Mouse (Mus musculus) forebrain, embryonic 11.5 days (tissue): Measurements from ENCODE around the gene Msl1. TPM values are rescaled to one million over a fixed set of nuclear protein-coding genes. Genes with fewer than 3 reads are reported as not detected.

Source experiments
- ATAC-seq: fragments of 200-750 bp; cut with Nextera tagmentation; replicated peaks from 2 replicates; pipeline ENCODE4 v1.8.0; 2017; ENCODE audit warnings: moderate TSS enrichment; ENCODE audit not compliant: low FRiP score
- DNase-seq: peaks from one replicate; pipeline ENCODE4 v3.0.0-alpha.2; 2017; ENCODE audit warnings: low spot score
- H3K27ac ChIP-seq: fragments of 300-500 bp; sonication (generic); 2 replicates; pipeline ENCODE4 v1.5.1; 2014; ENCODE audit warnings: low read depth, low read length
- H3K27me3 ChIP-seq: fragments of 300-500 bp; sonication (generic); 2 replicates; pipeline ENCODE4 v1.6.1; 2014; ENCODE audit warnings: mild to moderate bottlenecking, low read length, mixed read lengths; ENCODE audit not compliant: control insufficient read depth, insufficient read depth
- H3K36me3 ChIP-seq: fragments of 300-500 bp; sonication (generic); 2 replicates; pipeline ENCODE4 v1.6.1; 2014; ENCODE audit warnings: mild to moderate bottlenecking, low read length, moderate library complexity, mixed read lengths; ENCODE audit not compliant: control insufficient read depth, insufficient read depth
- H3K4me1 ChIP-seq: fragments of 300-500 bp; sonication (generic); replicated peaks from 2 replicates; pipeline ENCODE4 v1.6.1; 2014; ENCODE audit warnings: low read length, mixed read lengths; ENCODE audit not compliant: control insufficient read depth, insufficient read depth
- H3K4me2 ChIP-seq: fragments of 300-500 bp; sonication (generic); 2 replicates; pipeline ENCODE4 v1.6.1; 2014; ENCODE audit warnings: low read depth, mild to moderate bottlenecking, low read length, moderate library complexity, mixed read lengths; ENCODE audit not compliant: severe bottlenecking
- H3K4me3 ChIP-seq: fragments of 300-500 bp; sonication (generic); 2 replicates; pipeline ENCODE4 v1.5.1; 2014; ENCODE audit warnings: low read depth, low read length
- H3K9ac ChIP-seq: fragments of 300-500 bp; sonication (generic); 2 replicates; pipeline ENCODE4 v1.6.1; 2014; ENCODE audit warnings: low read length
- H3K9me3 ChIP-seq: fragments of 300-500 bp; sonication (generic); 2 replicates; pipeline ENCODE4 v1.6.1; 2016; ENCODE audit warnings: low read length, mixed read lengths; ENCODE audit not compliant: control insufficient read depth
- WGBS: fragments of 180-500 bp; shearing (Covaris S2); extraction: QIAGEN DNeasy Blood & Tissue Kit; methylation state at CpG from one replicate; pipeline ENCODE4 v1.1.7; 2014; 5-methylcytosine and 5-hydroxymethylcytosine counted together
- polyA plus RNA-seq: library from polyadenylated mRNA; unstranded; fragments of >200 nt; fragmentation: Nextera tagmentation; extraction: Ambion mirVana; gene quantifications from 2 replicates; pipeline ENCODE4 v1.2.1, GENCODE M21; 2014

Gene Msl1
- 24.0 and 28.4 TPM in 2 replicates for polyA plus RNA-seq

DNA sequence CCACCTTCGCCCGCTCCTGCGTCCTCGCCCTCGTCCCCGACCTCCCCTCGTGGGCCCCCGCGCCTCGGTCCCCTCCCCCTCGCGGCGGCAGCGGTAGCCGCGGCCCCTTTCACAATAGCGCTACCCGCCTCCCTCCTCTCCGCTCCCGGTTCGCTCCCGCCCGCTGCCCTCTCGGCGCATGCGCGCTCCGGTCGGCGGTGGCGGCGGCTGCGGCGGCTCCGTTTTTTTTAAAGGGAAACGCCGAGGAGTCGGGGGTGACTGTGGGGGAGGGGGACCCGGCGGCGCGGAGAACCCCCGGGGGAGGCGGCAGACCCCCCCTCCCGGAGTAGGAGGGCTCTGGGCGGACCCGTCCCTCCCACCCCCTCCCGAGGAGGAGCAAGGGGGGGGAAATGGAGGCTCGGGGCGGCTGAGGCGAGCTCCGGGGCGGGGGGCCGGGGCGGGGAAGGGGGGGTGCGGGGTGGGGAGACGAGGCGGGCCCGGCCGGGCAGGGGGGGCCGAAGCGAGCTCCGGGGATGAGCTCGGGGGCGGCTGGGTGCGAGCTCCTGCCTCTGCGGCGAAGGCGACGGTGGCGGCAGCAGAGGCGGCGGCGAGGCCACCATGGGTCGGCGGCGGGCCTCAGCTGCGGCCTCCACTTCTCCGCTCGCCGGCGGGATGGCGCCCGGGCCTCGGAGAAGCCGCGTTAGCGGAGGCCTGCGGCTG, at the start of gene Msl1:
Msl1 (plus strand) TSS at position 502 of the 699 bp plus-strand sequence.
- under 1% methylated on average over 59 of the region's 89 CpGs for WGBS
- Histone ChIP-seq H3K4me3 (peak within 1 kb of the TSS; percentile 100), H3K4me1 (peaks cover 13% of the 10 kb centered on the region), H3K9me3 (no peaks in the 10 kb centered on the region), H3K4me2 (peak within 1 kb of the TSS; percentile 90), H3K27me3 (no peaks in the 10 kb centered on the region), H3K36me3 (peaks cover 3% of the 10 kb centered on the region; the same call in 1 of the 2 replicates), H3K27ac (peak within 1 kb of the TSS; percentile 100), H3K9ac (peak within 1 kb of the TSS; percentile 100)
- peak; percentile 76 for ATAC-seq
- peak; percentile 96 for DNase-seq

DNA sequence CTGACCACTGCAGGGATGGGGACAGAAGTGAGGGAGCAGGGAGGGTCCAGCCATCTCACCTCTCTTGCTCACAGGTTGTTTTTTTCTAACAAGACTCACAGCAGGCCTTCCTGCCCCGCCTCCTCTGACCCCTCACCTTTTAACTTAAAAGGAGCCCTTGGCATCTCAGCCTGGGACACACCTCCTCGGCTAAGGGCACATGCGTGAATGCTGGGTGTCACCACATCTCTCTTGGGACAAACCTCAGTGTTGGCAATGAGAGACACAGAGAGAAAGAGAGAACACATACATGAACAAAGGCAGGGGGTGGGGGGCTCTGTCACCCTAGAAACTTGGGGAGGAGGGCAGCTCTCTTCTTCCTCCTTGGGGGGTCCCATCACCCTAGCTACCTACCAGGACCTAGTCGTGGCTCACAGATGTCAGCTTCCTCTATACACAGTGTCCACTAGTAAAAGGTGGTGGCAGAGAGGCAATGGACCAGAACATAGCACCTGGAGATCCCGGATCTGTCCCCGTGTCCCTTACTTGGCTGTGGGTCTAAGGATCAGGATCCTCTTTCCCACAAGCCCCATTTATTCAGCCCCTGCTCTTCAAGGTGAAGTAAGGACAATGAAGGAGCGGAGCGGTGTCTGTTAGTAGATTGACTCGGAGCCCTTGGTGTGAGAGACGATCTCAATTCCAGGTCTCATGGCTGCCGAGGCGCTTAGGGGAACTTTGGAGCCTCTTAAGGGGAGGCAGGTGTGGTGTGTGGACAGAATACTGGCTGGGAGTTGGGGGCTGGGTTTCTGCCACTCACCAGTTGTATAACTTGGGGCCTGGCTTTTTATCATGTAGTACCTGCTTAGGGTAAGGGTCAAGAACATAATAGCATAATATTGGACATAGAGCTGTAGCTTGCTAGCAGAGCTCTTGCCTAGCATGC, 49.1 kb upstream of the Msl1 start:
- ATAC-seq = no peak
- Histone ChIP-seq H3K4me2 (no peak overlapping the region), H3K27ac (peak overlapping the region; percentile 12; the same call in 1 of the 2 replicates), H3K9ac (peak overlapping the region; percentile 37; the same call in 1 of the 2 replicates), H3K9me3 (no peaks in the 10 kb centered on the region), H3K4me1 (peaks cover 68% of the 10 kb centered on the region), H3K27me3 (no peaks in the 10 kb centered on the region), H3K4me3 (no peak overlapping the region), H3K36me3 (no peaks in the 10 kb centered on the region)
- WGBS = 52% methylated on average over 12 of the region's 12 CpGs
- no peak for DNase-seq

DNA sequence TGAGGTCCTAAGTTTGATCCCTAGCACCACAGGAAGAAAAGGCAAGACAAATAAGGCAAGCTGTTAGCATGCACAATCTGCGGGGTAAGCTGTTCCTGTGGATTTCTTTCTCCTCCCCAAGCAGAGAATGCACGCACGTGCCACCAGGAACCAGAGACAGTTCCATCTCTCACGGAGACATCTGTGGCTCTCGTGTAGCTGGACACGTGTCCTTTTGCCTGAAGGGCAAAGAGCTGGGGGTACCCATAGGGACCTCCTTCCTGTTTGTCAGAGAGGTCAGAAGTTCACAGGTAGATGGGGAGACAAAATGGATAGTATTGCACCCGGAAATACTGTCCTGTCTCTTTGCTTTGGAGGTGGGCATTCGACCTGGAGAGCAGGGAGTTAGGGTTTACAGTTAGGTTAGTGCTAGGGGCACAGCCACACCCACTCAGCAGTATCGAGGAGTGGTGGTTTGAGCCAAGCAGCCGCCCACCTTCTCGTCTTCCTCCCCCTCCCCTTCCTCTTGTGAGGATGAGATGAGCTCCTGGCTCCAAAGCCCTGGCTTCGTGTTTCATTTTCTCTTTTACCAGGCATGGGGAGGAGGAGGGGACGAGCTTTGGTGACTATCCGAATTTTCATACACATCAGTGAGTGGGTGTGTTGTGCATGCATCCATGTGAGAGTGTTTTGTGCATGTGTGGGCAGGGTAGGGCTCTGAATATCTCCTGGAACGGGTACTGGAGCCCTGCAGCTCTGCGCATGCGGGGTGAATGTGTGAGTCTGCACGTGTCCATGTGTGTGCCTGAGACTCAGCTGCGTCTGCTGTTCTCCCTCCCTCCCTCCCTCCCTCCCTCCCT, 48.2 kb upstream of the Msl1 start:
- ATAC-seq (peak; percentile 59; the same call in 1 of the 2 replicates), DNase-seq (peak; percentile 85)
- Histone ChIP-seq H3K9me3 (no peaks in the 10 kb centered on the region), H3K4me2 (peak overlapping the region; percentile 44), H3K27ac (peak overlapping the region; percentile 64), H3K9ac (peak overlapping the region; percentile 37), H3K4me1 (peaks cover 75% of the 10 kb centered on the region), H3K36me3 (no peaks in the 10 kb centered on the region), H3K27me3 (no peaks in the 10 kb centered on the region), H3K4me3 (no peak overlapping the region)
- 12% methylated on average over 19 of the region's 19 CpGs for WGBS

DNA sequence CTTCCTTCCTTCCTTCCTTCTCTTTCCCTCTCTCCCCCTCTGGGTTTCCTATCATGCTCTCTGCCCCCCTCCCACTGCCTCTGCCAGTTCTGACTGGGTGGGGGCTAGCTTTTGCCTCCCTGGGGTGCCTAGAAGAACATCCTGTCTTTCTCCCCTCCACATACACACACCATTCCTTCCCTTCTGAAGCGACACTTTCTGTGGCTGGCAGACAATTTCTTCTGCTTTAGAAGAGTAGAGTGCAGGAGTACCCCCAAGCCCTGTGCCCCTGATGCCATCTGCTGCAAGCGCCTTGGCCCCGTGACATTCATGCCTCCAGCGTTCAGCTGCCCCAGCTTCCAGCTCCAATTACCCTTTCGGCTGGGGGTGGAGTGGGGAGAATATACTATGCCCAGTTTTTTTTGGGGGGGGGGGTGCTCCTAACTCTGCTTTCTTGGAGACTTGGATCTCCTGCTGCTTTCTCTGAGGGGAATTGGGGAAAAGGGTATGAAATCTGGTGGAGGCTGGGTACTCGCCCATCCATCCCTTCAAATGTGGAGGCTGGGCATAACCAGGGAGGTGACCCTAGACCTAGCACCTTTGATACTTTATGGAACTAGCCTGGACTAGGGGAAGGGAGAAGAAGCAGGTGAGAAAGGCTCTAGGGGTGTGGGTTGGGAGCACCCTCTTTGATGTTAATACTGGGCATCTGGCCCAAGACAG, 47.4 kb upstream of the Msl1 start:
- no peak for ATAC-seq
- Histone ChIP-seq H3K4me2 (peak overlapping the region; percentile 37; the same call in 1 of the 2 replicates), H3K27ac (peak overlapping the region; percentile 74), H3K4me1 (peaks cover 72% of the 10 kb centered on the region), H3K9ac (peak overlapping the region; percentile 47), H3K27me3 (no peaks in the 10 kb centered on the region), H3K36me3 (no peaks in the 10 kb centered on the region), H3K9me3 (no peaks in the 10 kb centered on the region), H3K4me3 (no peak overlapping the region)
- 29% methylated on average over 6 of the region's 6 CpGs for WGBS
- no peak for DNase-seq

DNA sequence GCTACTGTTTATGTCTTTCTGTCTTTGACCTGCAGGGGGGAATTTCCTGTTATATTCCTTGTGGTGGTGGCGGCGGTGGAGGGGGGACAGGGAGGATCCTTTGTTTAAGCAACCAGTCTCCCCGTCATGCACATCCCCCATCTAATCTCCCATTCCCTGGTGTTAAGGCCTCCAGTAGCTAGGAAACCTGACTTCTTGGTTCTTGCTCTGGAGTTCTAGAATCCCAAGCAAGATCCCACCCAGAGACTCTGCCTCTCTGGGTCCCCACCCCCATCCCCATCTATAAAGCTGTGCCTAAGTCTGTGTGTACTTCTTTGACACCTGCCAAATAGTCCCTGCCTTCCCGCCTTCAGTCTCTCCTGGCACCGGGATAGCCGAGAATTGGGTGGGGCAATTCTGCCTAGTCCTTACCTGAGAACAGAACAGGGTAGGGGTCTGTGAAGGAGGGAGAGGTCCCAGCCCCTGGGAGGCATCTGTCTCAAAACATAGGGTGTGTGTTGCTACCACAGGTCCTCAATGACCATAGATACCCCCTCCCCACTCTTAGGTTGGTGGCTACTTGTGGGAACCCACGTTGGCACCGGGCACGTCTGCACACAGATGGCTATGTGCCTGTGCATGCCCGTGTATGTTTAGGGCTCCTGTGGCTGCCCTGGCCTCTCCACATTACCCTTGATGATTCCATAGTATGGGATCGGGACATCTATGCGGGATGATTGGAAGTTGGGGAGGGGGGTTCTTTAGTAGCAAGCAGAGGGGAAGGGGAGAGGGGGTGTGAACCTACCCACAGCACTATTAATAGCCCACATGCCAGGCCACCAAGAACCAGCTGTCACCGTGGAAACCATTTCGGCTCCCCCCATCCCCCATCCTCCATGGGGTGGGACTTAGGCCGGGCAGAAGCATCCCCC, 46.6 kb upstream of the Msl1 start:
- ATAC-seq = 0 out of 2 replicates have a peak, but pooled peaks have one; percentile 25
- H3K27me3 ChIP-seq = no peaks in the 10 kb centered on the region
- no peaks in the 10 kb centered on the region for H3K36me3 ChIP-seq
- H3K9me3 ChIP-seq = no peaks in the 10 kb centered on the region
- H3K9ac ChIP-seq = peak overlapping the region; percentile 41; the same call in 1 of the 2 replicates
- WGBS = 27% methylated on average over 15 of the region's 15 CpGs
- H3K4me2 ChIP-seq = peak overlapping the region; percentile 37
- peak; percentile 62 for DNase-seq
- peaks cover 64% of the 10 kb centered on the region for H3K4me1 ChIP-seq
- peak overlapping the region; percentile 74 for H3K27ac ChIP-seq
- H3K4me3 ChIP-seq = no peak overlapping the region

DNA sequence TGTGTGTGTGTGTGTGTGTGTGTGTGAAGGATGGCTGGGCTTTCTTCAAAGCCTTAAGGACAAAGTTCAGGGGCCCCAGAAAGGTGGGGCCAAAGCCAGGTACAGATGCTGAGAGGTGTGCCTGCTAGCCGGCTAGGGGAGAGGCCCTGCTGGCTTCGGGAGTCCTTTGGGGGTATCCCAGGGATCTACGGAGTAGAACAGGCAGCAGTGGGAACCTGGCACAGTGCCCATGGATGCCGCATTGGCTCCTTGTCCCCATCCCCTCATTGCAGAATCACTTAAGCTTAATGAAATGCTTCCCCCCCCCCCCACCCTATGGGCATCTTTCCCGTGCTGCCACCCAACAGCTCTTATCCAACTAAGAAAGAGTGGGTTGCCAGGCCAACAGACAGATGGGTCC, 45.6 kb upstream of the Msl1 start:
- Histone ChIP-seq H3K4me3 (no peak overlapping the region), H3K4me1 (peaks cover 57% of the 10 kb centered on the region), H3K9ac (peak overlapping the region; percentile 41; the same call in 1 of the 2 replicates), H3K4me2 (peak overlapping the region; percentile 37; the same call in 1 of the 2 replicates), H3K9me3 (no peaks in the 10 kb centered on the region), H3K27me3 (no peaks in the 10 kb centered on the region), H3K36me3 (no peaks in the 10 kb centered on the region), H3K27ac (peak overlapping the region; percentile 74)
- DNase-seq (no peak), ATAC-seq (no peak)
- 31% methylated on average over 5 of the region's 5 CpGs for WGBS
